Mouse (Mus musculus) G1E-ER4 (cell line): ENCODE data around the gene Csmd2. TPM values are rescaled to one million over a fixed set of nuclear protein-coding genes. Genes with fewer than 3 reads are reported as not detected.

ENCODE experiments used
- GATA1 ChIP-seq: IDR thresholded peaks from one replicate; pipeline ENCODE4 v1.8.0; 2012; ENCODE audit warnings: low read length, inconsistent platforms
- polyA plus RNA-seq: library from polyadenylated mRNA; stranded (reverse); fragments of >175 nt; gene quantifications from 2 replicates; pipeline ENCODE4 v1.2.3, GENCODE M21; 2012

Csmd2 gene
- polyA plus RNA-seq, 1 experiment = not detected

- TF ChIP-seq GATA1 = no peak
These were observed 522.2 kb downstream of the Csmd2 start for GRCm38 (mm10) chr4:128509885-128510284.

DNA sequence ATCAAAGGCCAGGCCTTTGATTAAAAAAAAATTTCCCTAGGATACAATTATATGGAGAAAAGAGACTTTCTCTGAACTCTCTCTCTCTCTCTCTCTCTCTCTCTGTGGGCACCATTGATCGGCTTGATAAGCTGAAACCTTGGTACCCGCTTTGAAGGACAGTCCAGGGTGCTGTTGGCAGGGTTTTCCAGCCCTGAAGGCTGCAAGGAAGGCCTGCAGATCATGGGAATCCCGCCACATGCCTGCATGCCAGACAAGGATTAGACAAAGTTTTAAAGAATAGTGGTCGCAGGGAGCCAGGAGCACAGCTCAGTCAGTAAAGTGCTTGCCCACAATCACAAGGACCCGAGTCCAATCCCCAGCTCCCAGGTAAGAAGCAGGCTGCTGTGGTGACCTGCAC lies 526.8 kb downstream of the Csmd2 start:
- TF ChIP-seq GATA1 = no peak

DNA sequence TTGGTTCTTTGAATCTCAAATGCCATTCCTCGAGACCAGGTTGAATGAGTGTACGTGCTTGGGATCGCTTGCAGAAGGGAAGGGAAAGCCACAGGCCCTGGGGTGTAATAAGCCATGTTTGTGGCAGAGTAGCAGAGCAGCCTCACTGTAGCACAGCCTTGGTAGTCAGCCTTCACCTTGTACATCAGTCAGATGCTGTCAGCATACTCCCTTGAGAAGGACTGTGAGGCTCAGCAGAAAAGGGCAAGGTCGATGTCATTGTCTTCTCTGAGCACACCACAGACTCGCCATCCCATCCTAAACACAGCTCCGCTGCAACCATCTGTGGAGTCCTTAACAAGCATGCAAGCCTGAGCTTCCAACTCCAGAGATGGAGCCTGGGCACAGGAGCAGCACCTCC lies 533.6 kb downstream of the Csmd2 start:
- TF ChIP-seq GATA1 = no peak

DNA sequence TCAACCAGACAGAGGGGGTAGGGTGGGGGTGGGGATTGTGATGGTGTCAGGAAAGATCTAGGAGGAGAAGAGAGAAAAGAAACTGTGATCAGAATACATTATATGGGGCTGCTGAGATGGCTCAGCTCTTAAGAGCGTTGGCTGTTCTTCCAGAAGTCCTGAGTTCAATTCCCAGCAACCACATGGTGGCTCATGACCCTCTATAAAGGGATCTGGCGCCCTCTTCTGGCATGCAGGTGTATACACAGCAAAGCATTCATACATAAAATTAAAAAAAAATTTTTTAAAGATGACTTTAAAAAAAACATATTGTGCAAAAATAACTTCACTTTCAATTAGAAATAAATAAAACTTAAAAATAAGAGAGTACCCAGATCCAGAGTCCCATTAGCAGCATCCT lies 555.7 kb downstream of the Csmd2 start:
- TF ChIP-seq GATA1 = no peak

- TF ChIP-seq GATA1 = no peak
These were observed 563.1 kb downstream of the Csmd2 start for GRCm38 (mm10) chr4:128550756-128551155.

DNA sequence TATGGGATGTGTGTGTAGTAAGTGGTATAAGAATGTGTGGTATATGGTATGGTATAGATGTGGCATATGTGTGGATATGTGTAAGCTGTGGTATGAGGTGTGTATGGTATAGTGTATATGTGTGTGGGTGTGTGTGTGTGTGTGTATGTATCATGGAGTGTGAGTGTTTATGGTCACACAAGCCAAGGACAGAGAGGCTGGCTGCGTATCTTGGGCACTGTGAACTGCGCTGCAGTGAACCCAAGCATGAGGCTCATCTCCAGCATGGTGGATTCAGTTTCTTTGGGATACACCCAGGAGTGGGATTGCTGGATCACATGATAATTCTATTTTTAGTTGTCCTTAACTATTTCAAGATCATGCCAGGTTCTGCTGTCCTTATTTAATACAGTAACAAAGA lies 566.5 kb downstream of the Csmd2 start:
- no peak for TF ChIP-seq GATA1

DNA sequence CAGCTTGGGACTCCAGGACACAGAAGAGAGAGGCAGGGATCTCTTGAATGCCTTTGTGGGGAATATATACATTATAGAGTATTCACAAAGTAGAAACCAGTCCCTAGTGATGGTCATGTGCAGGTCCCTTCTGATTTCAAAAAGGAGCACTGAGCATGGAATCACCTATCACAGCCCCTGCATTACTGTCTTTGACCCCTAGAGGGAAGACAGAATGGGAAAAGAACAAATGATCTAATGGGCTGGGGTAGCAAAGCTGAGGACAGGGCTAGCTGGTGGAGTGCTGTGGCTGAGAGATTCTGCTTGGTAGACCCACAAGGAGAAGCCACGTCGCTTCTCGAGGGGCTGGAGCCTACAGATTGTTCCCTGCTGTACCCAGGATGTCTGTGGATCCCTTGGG lies 572.7 kb downstream of the Csmd2 start:
- TF ChIP-seq GATA1 = no peak

- TF ChIP-seq GATA1 = no peak
These were observed 588.2 kb downstream of the Csmd2 start for GRCm38 (mm10) chr4:128575811-128576210.

DNA sequence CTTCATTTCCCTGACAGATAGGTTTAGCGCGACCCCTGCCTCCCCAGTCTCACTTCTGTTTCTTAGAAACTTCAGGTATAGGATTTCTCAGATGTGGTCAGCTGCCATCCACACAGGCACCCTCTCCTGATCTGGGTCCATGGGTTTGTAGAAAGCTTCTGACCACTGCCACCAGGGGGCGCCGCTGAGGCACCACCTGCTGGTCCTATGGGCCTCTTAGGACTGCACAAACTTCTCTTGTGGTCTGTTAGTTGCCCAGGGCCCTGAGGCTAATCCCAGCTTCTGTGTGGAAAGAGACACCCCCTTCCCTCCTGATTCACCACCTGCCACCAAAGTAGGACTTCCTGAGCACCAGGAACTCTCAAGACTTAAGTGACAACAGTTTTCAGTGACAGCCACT lies 591.5 kb downstream of the Csmd2 start:
- TF ChIP-seq GATA1 = no peak

DNA sequence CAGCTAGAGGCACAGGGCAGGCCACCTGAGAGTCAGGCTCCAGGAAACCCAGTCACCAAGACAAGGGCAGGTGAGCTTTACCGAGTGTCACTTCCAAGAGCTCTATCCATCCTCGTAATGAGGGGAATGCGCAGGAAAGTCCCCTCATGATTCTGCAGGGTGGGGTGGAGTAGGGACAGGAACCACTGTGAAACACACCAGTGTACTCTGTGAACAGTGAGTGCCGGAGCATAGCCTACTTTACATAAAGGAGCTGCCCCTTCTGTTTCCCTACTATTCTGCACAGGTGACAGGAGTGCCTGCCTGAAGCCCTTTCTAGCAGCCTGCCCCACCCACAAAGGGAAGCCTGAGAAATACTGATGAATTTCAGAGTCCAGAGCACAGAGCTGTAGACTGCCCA lies 605.6 kb downstream of the Csmd2 start:
- TF ChIP-seq GATA1 = no peak

GRCm38 (mm10) chr4:128594062-128594461 lies 606.4 kb downstream of the Csmd2 start:
- no peak for TF ChIP-seq GATA1

GRCm38 (mm10) chr4:128597801-128598560 lies 610.3 kb downstream of the Csmd2 start:
- no peak for TF ChIP-seq GATA1

DNA sequence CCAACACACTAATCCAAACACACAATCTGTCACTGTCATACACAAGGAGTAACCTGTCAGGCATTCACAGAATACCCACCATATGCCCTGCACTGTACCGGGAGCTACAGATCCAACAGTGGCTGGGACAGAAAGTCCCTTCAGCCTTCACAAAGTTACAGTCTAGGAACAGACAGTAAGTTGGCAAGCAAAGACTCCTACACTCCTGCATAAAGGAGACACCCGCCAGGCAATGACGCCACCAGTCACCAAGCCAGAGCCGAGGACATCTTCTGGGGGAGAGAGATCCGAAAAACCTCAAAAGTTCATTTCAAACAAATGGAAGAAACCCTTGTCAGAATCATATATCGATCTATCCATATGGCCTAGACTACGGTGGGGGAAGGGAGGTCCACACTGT lies 618.9 kb downstream of the Csmd2 start:
- TF ChIP-seq GATA1 = no peak

GRCm38 (mm10) chr4:128607661-128608060 lies 620.0 kb downstream of the Csmd2 start:
- TF ChIP-seq GATA1 = no peak

GRCm38 (mm10) chr4:128609276-128609924 lies 621.7 kb downstream of the Csmd2 start:
- no peak for TF ChIP-seq GATA1

GRCm38 (mm10) chr4:128609925-128610402 lies 622.3 kb downstream of the Csmd2 start, which contains the start of gene Zscan20:
Gene Zscan20, minus strand, starts transcription at chr4:128610098.
- TF ChIP-seq GATA1 = no peak

- TF ChIP-seq GATA1 = no peak
These were observed 623.0 kb downstream of the Csmd2 start for GRCm38 (mm10) chr4:128610706-128611105.

DNA sequence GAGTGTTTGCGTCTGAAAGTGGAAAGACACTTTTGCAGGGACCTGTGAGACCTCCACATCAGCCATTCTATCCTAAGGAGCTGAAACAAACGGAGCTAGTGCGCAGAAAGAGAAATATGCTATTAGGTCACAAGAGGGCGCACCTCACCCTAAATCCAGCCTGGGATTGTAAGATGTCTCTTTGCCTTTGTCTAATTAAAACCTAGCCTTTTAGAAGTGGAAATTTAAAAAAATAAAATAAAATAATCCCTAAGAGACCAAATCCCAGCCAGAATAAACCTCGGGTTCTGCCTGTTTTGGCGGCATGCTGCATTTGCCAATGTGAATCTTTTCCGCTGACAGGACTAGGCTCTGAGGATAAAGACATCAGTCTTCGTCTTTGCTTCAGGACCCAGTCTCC lies 625.7 kb downstream of the Csmd2 start:
- no peak for TF ChIP-seq GATA1
